Mouse (Mus musculus) T-helper 1 cell (primary cell): ENCODE measurements around the gene Lin7b.
"Not testable (repeated sequence)": the region's sequence is repeated elsewhere in the genome, so short reads cannot be mapped to it uniquely, and the experiment has no call there.

Experiments
- in situ Hi-C: fragments of 300-600 bp; cut with MboI, MseI; formaldehyde crosslinking; loops from one replicate; pipeline ENCODE4 v1.15.1; 2025; ENCODE audit warnings: high pct_unique_total_duplicates

Gene Lin7b

GRCm38 (mm10) chr7:45395578-45396336 is 25.4 kb upstream of the Lin7b start, which contains the start of gene Snrnp70:
Gene Snrnp70, minus strand, starts transcription at chr7:45395742.
- in situ Hi-C loops, result loop anchor here (5.0 kb wide), 1 partner anchor 78 kb away; no protein-coding TSS in a partner anchor

DNA sequence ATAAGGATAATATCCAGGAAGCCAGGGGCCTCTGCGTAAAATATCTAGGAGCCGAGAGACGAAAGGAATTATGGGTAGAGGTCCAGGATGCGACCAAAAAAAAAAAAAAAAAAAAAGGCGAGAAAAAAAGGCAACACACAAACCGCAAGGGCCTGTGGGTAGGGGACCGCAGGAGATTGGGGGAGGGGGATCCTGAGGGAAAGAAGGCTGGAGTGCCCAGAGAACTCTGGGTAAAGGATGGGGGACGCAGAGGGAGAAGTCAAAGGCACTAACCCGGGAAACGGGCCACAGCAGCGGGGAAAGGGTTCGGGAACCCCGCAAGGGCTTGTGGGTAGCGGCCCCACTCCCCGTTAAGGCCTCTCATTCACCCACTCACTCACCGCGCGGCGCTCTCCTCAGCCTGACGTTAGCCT is 24.8 kb upstream of the Lin7b start:
- in situ Hi-C loops, result loop anchor here (5.0 kb wide), 1 partner anchor 78 kb away; no protein-coding TSS in a partner anchor

GRCm38 (mm10) chr7:45386077-45386476 is 15.7 kb upstream of the Lin7b start:
- in situ Hi-C loops, result no loop called here

GRCm38 (mm10) chr7:45376057-45376456 is 5.7 kb upstream of the Lin7b start:
- in situ Hi-C loops, result no loop called here

DNA sequence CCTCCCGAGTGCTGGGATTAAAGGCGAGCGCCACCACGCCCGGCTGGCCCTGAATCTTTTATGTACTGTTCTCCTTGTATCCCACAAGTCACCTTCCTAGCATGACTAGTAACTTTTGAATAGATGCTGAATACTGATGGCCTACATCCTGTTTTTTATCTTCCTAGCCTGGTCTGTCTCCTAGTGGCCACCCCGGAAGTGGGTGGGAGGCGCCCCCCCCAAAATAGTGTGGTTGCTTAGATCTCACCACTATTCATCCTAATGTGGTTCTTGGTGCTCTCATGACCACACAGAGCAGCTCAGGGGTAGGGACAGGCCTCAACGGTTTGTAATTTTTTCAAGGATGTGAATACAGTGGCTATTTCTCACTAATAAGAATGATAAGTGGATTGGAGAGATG is 4.2 kb upstream of the Lin7b start:
- in situ Hi-C loops, result no loop called here

GRCm38 (mm10) chr7:45372371-45372770 is 2.0 kb upstream of the Lin7b start:
- in situ Hi-C loops, result no loop called here

DNA sequence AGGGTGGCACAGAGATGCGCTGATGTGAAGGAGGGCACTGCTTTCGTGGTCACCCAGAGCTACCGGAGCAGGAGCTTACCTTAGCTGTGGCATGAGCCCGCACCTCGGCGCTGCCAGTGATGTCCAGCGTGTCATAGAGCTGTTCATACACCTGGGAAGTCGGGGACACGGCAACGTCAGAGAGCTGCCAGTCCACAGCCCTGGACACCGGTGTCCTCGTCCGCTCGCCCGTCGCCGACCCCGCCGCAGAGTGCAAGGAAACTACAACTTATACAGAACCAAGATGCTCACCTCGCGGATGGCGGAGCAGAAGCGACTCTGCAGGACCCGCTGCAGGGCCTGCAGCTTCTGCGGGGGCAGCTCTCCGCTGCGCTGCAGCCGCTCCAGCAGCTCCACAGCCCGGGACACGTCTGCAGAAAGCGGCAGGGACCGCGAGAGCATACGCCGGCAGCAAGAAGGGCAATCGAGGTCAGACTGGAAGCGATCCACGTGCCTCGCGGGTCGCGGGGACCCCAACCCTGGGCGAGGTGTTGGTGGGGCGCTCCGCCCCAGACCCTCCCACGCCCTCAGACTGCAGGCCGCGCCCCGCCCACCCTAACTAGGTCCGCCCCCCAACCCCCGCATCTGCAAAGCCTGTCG is 428 bp downstream of the Lin7b start:
- in situ Hi-C loops, result loop anchor here (5.0 to 10.0 kb wide), 2 partner anchors 422 to 1065 kb away; partner anchors contain the start of gene Clec11a

- in situ Hi-C loops, result loop anchor here (5.0 to 10.0 kb wide), 2 partner anchors 423 to 1064 kb away; partner anchors contain the start of gene Clec11a
These were observed 1.2 kb downstream of the Lin7b start for GRCm38 (mm10) chr7:45369022-45369745.

- in situ Hi-C loops, result loop anchor here (5.0 to 10.0 kb wide), 2 partner anchors 424 to 1063 kb away; partner anchors contain the start of gene Clec11a
These were observed 2.2 kb downstream of the Lin7b start for GRCm38 (mm10) chr7:45368178-45368577.

- in situ Hi-C loops, result loop anchor here (5.0 to 10.0 kb wide), 2 partner anchors 425 to 1062 kb away; partner anchors contain the start of gene Clec11a
These were observed 3.1 kb downstream of the Lin7b start for GRCm38 (mm10) chr7:45367020-45367880.

DNA sequence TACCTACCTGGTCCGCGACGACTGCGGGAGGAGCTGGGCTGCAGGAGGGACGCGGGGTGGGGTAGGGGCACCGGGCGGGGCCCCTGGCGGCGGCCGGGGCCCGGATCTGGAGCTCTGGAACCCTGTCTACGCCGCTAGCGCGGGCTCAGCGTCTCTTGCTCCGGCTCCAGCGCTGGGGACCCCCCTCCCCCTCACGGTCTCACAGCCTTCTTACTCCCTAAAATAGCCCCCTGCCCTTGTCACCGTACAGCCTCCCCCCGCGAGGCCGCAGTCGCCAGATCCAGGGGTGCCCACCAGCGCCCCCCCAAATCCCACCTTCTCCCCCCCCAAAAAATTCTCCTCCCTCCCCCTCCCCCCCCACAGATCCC is 3.7 kb downstream of the Lin7b start, which contains the start of gene Ppfia3:
Gene Ppfia3 (minus strand): TSS at position 368 of the 368 bp plus-strand sequence.
- in situ Hi-C loops, result loop anchor here (5.0 to 10.0 kb wide), 2 partner anchors 426 to 1062 kb away; partner anchors contain the start of gene Clec11a

DNA sequence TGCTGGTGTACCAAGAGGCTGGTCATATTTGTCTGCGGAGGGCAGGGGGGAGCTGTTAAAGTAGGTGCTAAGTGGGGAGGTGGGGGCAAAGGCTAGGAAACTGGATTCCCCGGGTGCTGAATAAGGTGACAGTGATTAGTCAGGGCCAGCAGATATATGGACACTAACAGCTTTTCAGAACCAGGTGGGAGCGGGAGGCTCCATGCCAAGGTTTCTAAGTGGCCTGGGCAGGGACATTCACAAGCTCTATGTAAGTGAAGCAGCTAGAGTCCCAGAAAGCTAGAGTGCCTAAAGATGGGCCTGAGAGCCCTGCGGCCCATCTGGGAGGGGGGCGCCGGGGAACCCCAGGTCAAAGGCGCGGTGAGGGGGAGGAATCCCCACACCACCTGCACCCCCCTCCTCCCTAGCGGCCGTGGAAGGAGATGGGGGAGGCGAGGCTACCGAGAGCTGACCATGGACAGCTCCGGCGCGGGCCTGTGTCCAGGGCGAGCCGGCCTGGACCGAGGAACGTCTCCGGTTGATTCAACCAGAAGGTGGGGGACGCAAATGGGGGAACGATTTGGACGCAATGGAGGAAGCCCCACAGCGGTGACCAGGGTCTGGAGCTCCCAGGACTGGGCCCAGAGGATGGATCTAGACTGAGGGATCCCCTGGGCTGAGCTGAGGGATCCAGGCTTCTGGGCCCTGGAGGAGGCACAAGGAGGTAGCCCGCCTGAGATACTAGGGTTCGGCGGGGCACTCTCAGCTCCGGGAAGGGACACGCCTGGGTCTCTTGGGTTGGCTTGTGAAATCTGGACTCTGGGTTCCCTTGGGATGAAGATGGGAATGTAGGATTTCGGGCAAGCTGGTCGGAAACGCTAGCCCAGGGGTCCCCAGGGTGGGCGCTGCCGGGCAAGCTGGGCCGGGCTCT is 4.4 kb downstream of the Lin7b start:
- in situ Hi-C loops, result loop anchor here (5.0 to 10.0 kb wide), 2 partner anchors 426 to 1061 kb away; partner anchors contain the start of gene Clec11a

- in situ Hi-C loops, result loop anchor here (10.0 kb wide), 1 partner anchor 1059 kb away; the partner anchor contains the start of gene Clec11a
These were observed 6.4 kb downstream of the Lin7b start for GRCm38 (mm10) chr7:45363983-45364382.

DNA sequence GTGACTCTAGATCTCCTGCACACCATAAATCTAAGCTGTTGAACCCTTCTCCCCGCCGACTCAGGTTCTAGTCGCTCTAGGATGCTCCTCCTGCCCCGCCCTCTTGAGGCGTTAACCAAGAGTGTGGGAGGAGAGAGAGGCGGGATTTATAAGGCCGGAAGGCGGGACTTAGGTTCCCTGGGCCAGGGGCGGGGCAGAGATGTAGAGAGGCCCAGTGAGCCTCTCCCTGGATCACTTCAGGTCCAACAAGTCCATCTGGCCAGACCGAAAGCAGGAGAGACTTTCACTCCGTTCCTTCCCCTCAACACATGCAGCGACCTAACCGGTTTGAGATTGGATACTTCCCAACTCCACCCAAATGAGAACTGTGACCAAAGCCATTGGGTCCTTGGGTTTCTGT is 7.6 kb downstream of the Lin7b start:
- in situ Hi-C loops, result loop anchor here (10.0 kb wide), 1 partner anchor 1058 kb away; the partner anchor contains the start of gene Clec11a

- in situ Hi-C loops, result loop anchor here (10.0 kb wide), 1 partner anchor 1057 kb away; the partner anchor contains the start of gene Clec11a
These were observed 9.1 kb downstream of the Lin7b start for GRCm38 (mm10) chr7:45361243-45361804.

- in situ Hi-C loops, result loop anchor here (10.0 kb wide), 1 partner anchor 1056 kb away; the partner anchor contains the start of gene Clec11a
These were observed 9.8 kb downstream of the Lin7b start for GRCm38 (mm10) chr7:45360404-45361125.

GRCm38 (mm10) chr7:45359081-45359480 is 11.3 kb downstream of the Lin7b start:
- in situ Hi-C loops, result not testable (repeated sequence)

DNA sequence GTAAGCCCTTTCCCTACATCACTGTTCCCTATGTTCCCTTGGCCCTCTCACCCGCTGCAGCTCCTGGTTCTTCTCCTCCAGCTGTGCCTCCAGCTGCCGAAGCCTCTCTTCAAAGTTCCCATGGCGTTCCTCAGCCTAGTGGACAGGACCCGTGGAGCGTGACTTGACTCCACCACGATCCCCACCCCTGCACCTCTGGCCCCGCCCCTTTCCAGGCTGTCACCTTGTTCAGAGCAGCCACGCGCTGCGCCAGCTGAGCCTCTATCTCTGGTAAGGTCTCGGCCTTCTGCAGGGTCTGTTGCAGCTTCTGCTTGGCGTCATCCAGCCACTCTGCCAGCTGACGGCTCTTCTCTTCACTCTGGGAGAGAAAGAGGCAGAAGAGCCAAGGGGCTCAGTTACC is 14.3 kb downstream of the Lin7b start:
- in situ Hi-C loops, result no loop called here
